Mouse (Mus musculus) monocyte, adult 2 months (primary cell): ENCODE measurements around the gene Cdkn2a.

Experiments
- DNase-seq, 2 experiments: peaks; one replicate each; pipeline ENCODE4 v3.0.0; 2022; ENCODE audit warnings: low spot score in 2 of 2, low read depth in 1 of 2

The Cdkn2a gene

GRCm38 (mm10) chr4:89277381-89277940, 17.0 kb downstream of the Cdkn2a start:
- no peak for DNase-seq

GRCm38 (mm10) chr4:89276669-89277219, 17.7 kb downstream of the Cdkn2a start:
- no peak for DNase-seq

- DNase-seq: no peak
Observed at GRCm38 (mm10) chr4:89275811-89276584, 18.5 kb downstream of the Cdkn2a start.

- no peak for DNase-seq
Observed at GRCm38 (mm10) chr4:89274829-89275548, 19.5 kb downstream of the Cdkn2a start.

- no peak for DNase-seq
Observed at GRCm38 (mm10) chr4:89274006-89274405, 20.4 kb downstream of the Cdkn2a start.

GRCm38 (mm10) chr4:89273585-89273984, 20.9 kb downstream of the Cdkn2a start:
- no peak for DNase-seq

- no peak for DNase-seq
Observed at GRCm38 (mm10) chr4:89272961-89273540, 21.4 kb downstream of the Cdkn2a start.

GRCm38 (mm10) chr4:89272101-89272718, 22.2 kb downstream of the Cdkn2a start:
- DNase-seq: no peak

- DNase-seq: no peak
Observed at GRCm38 (mm10) chr4:89257768-89258167, 36.7 kb downstream of the Cdkn2a start.

GRCm38 (mm10) chr4:89234446-89234845, 60.0 kb downstream of the Cdkn2a start:
- no peak for DNase-seq
